Mouse (Mus musculus) kidney, postnatal 25 days (tissue): Measurements from ENCODE around the gene Ggct.
A peak's percentile ranks its signal among the peaks of the same experiment; 100 is the strongest.

Experiments used
- DNase-seq, 2 experiments: peaks; one replicate each; pipeline ENCODE4 v3.0.0; 2021; ENCODE audit warnings: mixed read lengths in 2 of 2

The Ggct gene

DNA sequence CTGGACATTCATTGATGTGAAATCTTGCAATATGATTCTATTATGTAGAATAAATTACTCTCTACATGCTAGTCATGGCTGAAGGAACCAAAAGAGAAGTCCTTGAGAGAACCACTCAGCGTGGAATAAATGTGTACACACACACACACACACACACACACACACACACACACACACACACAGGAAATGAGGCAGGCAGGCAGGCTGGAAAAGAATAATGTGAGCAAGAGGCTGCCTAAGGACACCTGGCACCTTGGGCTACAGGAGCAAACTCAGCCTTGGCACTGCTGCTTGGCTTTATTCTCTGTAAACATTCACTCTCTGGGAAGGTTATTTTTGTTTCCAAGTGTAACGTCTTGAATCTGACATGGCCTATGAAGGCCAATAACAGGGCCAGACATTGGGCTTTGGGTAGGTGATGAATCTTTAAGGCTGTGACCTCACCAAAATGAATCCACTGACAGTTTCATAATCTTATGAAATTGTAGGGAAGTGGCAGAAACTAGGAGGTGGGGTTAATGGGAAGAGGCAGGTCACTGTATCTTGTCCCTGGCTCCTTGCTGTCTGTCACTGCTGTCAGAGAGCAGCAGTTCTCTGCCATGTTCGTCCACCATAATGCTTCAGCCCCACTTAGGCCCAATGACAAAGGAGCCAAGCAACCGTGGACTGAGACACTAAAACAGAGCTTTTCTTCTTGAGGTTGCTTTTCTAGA, 46.4 kb downstream of the Ggct start:
- DNase-seq = no peak

DNA sequence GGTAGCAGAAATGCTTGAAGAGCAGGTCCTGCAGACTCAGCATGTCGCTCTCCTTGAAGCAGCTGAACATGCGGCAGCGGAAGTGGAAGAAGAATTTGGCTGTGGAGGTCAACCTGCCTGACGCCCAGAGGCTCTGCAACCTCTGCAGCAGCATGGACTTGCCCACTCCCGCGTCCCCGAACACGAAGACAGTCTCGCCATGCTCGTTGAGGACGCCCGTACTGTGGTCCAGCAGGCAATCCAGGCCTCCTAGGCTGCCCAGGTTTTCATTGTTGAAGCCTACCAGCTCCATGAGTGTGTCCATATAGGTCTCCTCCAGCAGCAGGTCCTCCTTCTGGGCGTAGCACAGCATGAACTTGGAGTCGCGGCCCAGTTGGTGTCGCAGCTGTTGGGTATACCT, 48.2 kb downstream of the Ggct start:
- DNase-seq = no peak

DNA sequence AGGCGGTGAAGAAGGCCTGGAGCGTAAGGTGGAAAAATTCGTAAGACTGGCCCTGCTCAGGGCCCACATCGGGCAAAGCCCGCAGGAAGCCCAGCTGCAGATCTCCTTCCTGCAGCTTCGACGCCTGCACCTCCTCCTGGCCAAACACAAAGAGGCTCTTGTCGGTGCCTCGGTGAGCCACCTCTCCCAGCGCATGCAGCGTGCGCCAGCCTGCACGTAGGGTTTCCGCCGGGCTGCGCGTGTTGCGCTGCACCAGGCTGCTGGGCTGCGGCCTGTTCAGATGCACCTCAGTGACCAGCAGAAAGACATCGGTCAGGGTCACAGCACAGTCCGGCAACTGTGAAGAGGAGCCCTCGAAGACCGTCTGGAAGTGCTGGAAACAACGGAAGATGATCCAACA, 49.0 kb downstream of the Ggct start:
- no peak for DNase-seq

DNA sequence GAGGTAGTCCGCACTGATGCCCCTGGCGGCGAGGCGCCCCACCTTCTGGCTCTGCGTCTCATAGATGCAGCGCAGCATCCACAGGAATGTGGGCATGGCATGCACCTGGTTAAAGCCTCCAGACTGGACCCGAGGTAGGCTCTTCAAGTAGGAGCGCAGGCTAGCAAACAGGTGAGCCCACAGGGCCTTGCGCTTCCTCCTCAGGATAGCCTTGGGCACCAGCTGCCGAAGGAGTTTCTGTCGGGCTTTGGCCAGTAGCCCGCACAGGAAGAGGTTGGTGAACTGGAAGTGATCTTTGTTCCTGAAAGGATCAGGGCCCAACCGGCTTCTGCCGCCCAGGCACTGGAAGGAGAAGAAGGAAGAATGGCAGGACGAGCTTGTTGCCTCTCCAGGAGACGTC, 49.5 kb downstream of the Ggct start:
- peak in 1 of 2 experiments; percentile 48 for DNase-seq

DNA sequence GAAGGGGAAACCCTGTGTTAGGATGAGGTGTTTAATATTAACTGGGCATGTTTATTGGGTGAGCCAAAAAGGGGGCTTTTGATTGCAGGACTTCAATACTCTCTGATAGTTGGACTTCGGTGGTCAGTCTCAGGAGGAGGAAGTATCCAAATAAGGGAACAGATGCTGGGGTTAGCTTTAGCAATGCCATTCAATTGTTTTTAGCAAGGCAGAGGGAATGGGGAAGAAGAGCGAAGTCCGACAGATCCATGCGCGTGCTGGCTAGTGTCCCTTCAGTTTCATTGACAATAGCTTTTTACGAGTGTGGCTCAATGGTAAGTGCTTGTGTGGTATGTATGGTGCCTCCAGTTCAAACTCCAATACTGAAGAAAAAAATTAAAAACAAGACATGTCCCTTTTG, 51.6 kb downstream of the Ggct start:
- no peak for DNase-seq

DNA sequence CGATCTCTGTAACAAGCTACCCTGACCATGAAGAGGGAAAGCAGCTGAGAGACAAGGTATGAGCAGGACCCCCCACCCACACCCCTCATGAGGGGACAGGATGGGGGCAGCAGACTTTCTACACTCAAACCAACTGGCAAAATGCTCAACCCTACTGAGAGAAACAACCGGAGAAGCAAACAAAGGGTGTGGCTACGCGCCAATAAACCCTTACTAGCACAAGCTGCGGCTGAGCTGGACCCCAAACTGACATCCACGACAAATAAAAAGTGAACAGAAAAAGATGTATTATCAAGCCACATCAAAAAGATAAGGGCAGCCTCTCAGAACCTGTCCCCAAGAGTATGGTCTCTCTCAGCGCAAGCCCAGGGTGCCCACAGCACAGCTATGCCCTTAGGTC, 52.6 kb downstream of the Ggct start:
- peak in 1 of 2 experiments; percentile 53 for DNase-seq

GRCm38 (mm10) chr6:54939631-54940030, 53.1 kb downstream of the Ggct start:
- peak; percentile 55 to 75 for DNase-seq

GRCm38 (mm10) chr6:54936496-54936895, 56.3 kb downstream of the Ggct start:
- DNase-seq = no peak

GRCm38 (mm10) chr6:54934930-54935329, 57.8 kb downstream of the Ggct start:
- DNase-seq = no peak

DNA sequence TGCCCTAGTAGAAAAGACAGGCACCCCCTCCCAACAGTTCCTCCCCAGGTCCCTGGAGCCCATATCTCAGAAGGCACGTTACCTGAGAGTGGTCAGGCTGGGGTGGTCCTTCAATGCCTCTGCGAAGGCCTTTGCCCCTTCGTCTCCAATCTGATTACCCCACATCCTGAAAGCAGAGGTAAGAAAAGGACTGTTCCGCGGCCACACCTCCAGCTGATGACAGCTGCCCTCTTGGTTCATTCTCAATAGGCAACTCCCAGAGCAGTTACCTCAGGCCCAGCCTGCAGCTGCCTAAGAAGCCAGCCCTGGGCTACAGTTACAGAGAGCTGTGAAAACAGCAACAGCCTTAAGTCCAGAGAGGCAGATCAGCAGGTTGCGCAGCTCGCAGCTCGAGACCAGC, 58.4 kb downstream of the Ggct start:
- DNase-seq = no peak

GRCm38 (mm10) chr6:54933866-54934265, 58.9 kb downstream of the Ggct start:
- peak; percentile 31 to 59 for DNase-seq

GRCm38 (mm10) chr6:54933216-54933615, 59.5 kb downstream of the Ggct start:
- no peak for DNase-seq
